Mouse (Mus musculus): ENCODE data around the gene Ehbp1. TPM values are rescaled to one million over a fixed set of nuclear protein-coding genes. Genes with fewer than 3 reads are reported as not detected.

Gene Ehbp1
- total RNA-seq, 2 experiments from 2014 or later: 55.0 to 57.8 TPM

DNA sequence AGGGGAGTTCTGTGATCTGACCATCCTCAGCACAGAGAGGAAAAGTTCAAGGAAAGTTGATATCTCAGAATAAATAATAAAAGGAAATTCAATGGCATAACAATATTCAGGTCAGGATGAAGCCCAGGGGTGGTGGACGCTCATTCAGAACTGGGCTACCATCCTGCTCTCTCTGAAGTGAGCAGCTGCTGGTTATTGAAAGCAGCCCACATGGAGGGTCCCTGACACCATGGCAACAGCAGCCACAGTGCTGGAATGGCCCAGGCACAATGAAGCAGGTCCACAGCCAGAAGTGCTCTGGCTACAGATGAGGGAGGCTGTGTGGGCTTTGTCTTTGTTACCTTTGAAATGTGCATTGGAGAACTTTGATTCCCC is 6.4 kb upstream of the Ehbp1 start:
- intact Hi-C loops (cut with DNase I): no loop called here
- peak in 1 of 2 experiments; percentile 21 for DNase-seq (ENCODE audit: extremely low spot score in 1 of 2, low spot score in 2 of 2)
- no peak for TF ChIP-seq CTCF (IDR thresholded peaks at IDR 0.05)
- no peak overlapping the region for H3K4me3 ChIP-seq
- H3K27ac ChIP-seq: no peak overlapping the region

DNA sequence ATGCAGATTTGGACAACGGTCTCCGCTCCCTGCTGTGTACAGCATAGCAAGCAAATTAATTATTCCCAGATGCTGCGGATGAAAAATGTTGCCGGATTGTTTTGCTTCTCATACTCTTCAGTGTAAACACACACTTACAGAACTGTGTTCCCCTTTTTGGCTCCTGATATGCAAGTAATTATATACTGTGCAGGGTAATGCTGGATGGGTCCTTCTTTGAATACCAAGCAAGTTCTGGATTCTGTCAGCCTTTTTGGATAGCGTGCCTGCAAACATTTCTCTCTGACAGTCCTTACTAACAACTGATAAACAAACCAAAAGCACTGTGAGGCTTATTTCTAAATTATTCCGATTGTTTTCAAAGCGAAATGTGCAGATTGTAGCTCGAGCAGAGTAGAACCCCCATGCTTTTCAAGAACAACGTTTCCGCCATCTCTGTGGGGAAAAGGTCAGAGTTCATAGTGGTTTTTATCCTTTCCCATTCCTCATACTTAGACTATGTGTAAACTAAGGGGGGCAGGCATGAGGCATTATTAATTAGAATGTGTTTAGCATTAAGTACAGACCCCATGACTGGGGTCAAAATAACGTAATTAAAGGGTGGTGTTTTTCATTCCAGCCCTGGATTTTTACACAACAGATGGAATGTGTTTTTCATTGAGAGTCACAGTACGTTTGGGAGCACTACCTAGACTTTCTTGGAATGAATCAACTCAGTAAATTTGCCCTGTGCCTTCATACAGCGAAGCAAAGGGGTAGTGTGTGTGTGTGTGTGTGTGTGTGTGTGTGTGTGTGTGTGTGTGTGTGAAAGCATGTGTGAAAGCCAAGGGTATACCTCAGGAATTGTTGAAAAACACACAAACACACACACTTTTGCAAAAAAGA is 5.8 kb upstream of the Ehbp1 start:
- no peak for TF ChIP-seq CTCF (IDR thresholded peaks at IDR 0.05)
- intact Hi-C loops (cut with DNase I): no loop called here
- no peak for DNase-seq (ENCODE audit: extremely low spot score in 1 of 2, low spot score in 2 of 2)
- Histone ChIP-seq H3K4me3 (no peak overlapping the region), H3K27ac (peak overlapping the region; percentile 2; the same call in 1 of the 2 replicates)

DNA sequence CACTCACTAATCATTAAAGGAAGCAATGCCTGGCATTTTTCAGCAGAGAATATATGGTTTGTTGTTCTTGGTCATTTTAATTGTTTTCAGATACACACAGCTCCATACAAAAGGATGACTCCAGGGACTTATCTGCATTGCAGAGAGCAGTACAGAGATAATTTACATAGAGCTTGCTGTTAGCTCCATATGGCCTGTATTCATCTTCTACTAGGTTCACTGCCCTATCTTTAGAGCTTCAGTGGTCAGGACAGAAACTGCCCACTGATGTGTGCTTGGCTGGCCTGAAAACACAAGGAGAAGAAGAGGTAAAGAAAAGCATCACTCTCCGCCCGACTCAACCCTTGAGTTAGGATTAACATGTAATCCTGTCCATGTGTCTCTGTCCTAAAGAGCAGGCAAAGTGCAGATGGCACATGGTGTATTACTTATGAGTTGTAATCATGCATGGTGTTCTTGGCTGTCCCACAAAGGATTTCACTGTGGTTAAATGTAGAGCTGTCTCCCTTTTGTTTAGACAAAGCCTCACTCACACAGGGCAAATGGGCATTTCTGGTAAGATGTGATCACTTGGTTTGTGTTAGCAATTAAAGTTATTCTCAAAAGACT is 14.7 kb downstream of the Ehbp1 start:
- Histone ChIP-seq H3K4me3 (no peak overlapping the region), H3K27ac (no peak overlapping the region)
- no peak for DNase-seq (ENCODE audit: extremely low spot score in 1 of 2, low spot score in 2 of 2)
- no peak for TF ChIP-seq CTCF (IDR thresholded peaks at IDR 0.05)
- intact Hi-C loops (cut with DNase I): no loop called here

DNA sequence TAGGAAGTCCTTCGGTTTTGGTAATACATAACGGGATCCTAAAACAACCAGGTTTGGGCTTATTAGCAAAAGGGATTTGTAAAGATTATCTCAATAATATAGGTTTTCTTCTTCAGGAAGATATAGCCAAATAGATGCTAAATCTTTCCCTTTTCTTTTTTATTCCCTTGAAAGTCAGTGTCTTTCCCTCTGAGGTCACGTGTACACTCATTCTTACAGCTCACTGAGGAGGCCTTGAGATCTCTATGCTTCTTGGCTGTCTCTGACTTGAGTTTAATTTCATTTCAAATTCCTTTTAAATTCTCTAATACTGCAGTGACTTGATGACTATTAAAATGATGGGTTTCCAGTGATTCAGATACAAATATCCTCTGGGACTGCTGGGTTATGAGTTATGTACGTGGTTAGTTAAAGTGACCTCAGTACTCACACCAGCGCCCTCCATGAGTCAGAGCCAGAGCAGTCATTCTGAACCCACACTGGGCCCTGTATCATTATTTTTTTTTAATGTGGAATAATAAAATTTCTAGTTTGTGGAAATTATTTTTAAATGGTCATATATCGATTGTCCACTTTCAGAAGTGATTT is 24.2 kb downstream of the Ehbp1 start:
- no peak for DNase-seq (ENCODE audit: extremely low spot score in 1 of 2, low spot score in 2 of 2)
- H3K4me3 ChIP-seq: no peak overlapping the region
- no peak for TF ChIP-seq CTCF (IDR thresholded peaks at IDR 0.05)
- intact Hi-C loops (cut with DNase I): no loop called here
- no peak overlapping the region for H3K27ac ChIP-seq

DNA sequence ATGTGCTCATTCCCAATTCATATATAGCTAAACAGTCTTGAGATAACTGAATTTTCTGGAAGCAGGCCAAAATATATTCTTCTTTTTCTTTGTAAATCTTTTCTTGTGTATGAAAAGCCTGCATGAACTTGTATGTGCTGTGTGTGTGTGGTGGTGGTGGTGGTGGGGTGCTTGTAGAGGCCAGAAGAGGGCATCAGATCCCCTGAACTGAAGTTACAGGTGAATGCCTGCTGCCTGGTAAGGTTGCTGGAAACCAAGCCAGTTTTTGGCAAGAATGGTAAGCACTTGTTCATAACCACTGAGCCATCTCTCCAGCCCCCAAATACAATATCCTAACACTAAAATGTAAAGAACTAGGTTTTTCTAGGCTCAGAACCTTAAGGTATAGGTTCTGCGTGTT is 26.3 kb downstream of the Ehbp1 start:
- Histone ChIP-seq H3K4me3 (no peak overlapping the region), H3K27ac (no peak overlapping the region)
- no peak for DNase-seq (ENCODE audit: extremely low spot score in 1 of 2, low spot score in 2 of 2)
- no peak; the same call in 1 of the 2 replicates for TF ChIP-seq CTCF (IDR thresholded peaks at IDR 0.05)
- intact Hi-C loops (cut with DNase I): no loop called here

DNA sequence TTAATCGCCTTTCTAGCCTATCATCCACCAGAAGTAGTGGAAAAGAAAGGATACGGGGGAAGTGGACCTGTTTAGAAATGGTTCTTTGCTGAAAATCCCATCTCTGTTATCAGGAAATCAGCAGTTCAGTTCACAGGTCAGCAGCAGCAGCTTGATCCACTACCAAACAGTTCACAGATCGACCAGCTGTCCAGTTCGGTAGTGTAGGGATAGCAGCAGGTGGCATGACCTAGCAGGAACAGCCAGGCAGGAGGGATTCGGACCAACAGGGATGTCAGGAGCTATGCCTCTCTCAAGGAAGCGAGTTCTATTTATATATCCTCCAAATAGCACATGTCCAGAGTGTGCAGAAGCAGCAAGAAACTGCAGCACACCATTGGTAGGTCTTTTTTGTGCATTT is 40.9 kb downstream of the Ehbp1 start:
- no peak for DNase-seq (ENCODE audit: extremely low spot score in 1 of 2, low spot score in 2 of 2)
- intact Hi-C loops (cut with DNase I): no loop called here
- no peak for TF ChIP-seq CTCF (IDR thresholded peaks at IDR 0.05)
- no peak overlapping the region for H3K4me3 ChIP-seq
- H3K27ac ChIP-seq: no peak overlapping the region

DNA sequence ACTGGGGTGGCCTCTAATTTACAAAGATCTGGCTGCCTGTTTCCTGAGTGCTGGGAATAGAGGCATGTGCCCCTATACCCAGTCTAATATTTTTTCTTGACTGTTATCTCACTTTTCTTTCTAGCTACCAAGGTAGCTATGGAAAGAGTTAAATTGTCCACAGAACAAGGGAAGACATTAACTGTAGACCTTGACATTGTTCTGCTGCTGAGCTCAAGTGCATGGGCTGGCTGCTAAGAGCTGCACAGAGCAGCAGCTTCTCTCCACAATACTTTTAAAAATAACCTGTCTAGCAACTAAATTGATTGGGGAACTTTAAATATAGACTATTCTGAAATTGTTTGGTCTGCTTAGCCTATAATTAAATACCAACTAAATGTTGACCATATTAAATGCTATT is 52.9 kb downstream of the Ehbp1 start:
- no peak for TF ChIP-seq CTCF (IDR thresholded peaks at IDR 0.05)
- Histone ChIP-seq H3K27ac (no peak overlapping the region), H3K4me3 (no peak overlapping the region)
- DNase-seq (ENCODE audit: extremely low spot score in 1 of 2, low spot score in 2 of 2): no peak
- intact Hi-C loops (cut with DNase I): loop anchor here (5.0 kb wide), 5 partner anchors 63 to 683 kb away; partner anchors contain the start of gene Zrsr1

DNA sequence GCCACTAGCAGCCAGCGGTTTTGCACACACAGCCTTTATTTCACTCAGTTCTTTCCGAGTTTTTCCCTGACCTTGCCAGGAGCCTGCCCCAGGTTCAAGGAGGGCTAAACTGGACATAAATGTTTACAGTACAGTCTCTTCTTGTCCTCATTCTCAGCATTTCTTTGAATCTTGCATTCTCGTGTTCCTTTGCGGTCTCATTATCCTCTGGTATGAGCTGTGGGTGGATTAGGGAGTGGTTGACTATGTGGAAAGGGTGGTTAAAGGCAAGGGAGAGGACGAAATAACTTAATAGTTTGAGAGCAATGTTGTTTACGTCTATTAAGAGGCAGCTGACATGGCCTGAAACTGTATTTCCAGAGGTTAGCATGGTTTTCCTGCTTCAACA is 54.6 kb downstream of the Ehbp1 start:
- DNase-seq (ENCODE audit: extremely low spot score in 1 of 2, low spot score in 2 of 2): no peak

DNA sequence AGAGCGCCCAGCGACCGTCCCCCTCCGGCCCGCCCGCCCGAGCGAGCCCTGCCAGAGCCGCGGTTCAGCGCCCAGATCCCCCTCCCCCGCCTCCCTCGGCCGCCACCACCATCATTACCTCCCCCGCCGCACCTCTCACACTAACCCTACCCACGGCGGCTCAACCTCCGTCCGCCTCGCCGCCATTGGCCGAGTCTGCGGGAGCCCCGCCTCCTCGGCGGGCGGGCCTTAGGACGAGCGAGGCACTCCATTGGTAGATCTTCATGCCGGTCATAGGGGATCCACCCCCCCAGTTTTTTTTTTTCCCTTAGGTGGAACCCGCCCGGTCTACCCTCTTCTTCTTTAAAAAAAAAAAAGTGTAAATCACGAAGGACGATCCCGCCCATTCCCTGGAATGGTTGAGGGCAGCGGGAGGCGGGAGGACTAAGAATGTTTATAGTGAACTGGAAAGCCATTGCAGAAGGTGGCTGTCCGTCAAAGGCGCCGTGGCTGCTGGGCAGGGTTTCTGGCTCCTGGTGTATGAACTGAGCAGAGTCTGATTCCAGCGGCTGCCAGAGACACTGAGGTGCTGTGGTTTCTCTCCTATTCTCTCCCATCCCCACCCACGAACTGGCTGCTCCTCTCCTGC is 55.1 kb downstream of the Ehbp1 start:
- intact Hi-C loops (cut with DNase I): loop anchor here (2.0 to 5.0 kb wide), 7 partner anchors 65 to 685 kb away; partner anchors contain the start of genes Tmem17 and Zrsr1
- H3K4me3 ChIP-seq: peak overlapping the region; percentile 88

More for the DNA sequence above, 54.6 kb downstream of the Ehbp1 start:
- TF ChIP-seq CTCF (IDR thresholded peaks at IDR 0.05): no peak
- peak overlapping the region; percentile 88 for H3K4me3 ChIP-seq
- intact Hi-C loops (cut with DNase I): loop anchor here (2.0 to 5.0 kb wide), 7 partner anchors 65 to 685 kb away; partner anchors contain the start of genes Tmem17 and Zrsr1
- H3K27ac ChIP-seq: peak overlapping the region; percentile 96

DNA sequence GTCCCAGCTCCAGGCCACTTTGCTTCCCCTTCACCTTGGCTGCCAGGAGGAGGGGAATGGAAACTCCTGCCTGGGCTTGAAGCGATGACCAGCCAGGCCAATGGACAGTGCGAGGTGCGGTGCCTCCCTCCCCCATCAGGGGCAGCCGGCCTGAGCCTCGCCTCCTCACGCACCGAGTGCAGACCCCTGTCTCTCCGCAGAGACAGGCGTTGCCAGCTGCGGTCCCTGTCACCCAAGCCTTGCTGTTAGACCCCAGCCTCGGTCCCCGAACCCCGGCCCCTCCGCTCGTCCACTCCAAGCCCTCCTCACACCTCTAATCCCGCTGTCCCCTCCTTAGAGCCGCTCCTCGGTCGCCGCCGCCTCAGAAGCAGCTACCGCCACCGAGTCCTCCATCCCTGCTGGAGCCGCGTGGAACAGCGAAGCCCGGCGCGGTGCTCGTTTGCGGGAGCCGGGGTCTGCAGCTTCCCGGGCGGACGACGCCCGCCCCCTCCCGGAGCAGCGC is 55.7 kb downstream of the Ehbp1 start:
- peak overlapping the region; percentile 95 for H3K27ac ChIP-seq
- H3K4me3 ChIP-seq: peak overlapping the region; percentile 88
- DNase-seq (ENCODE audit: extremely low spot score in 1 of 2, low spot score in 2 of 2): peak in 1 of 2 experiments; percentile 45
- intact Hi-C loops (cut with DNase I): loop anchor here (2.0 to 5.0 kb wide), 7 partner anchors 66 to 686 kb away; partner anchors contain the start of genes Tmem17 and Zrsr1
- TF ChIP-seq CTCF (IDR thresholded peaks at IDR 0.05): peak; percentile 8

More for the DNA sequence above, 55.1 kb downstream of the Ehbp1 start:
- H3K27ac ChIP-seq: peak overlapping the region; percentile 96
- TF ChIP-seq CTCF (IDR thresholded peaks at IDR 0.05): no peak
- peak; percentile 97 to 98 for DNase-seq (ENCODE audit: extremely low spot score in 1 of 2, low spot score in 2 of 2)

DNA sequence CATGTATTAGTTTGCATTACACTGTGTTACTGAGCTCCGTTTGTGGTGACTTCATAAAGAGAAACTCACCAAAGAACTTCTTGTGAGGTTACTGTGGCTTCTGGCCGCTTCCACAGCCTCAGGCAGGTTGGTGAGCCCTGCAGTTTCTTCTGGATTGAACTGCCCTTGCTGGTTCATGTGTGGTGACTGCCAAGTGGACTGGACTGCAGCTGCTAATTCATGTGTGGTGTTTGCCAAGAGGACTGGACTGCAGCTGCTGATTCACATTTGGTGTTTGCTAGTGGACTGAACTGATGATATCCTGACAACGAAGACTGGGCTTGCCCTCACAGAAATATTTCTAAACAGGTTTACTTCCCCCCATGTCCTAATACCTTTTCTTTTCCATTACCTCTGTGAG is 65.4 kb downstream of the Ehbp1 start:
- intact Hi-C loops (cut with DNase I): no loop called here
- Histone ChIP-seq H3K27ac (no peak overlapping the region), H3K4me3 (no peak overlapping the region)
- TF ChIP-seq CTCF (IDR thresholded peaks at IDR 0.05): no peak
- DNase-seq (ENCODE audit: extremely low spot score in 1 of 2, low spot score in 2 of 2): no peak

Measured in left cerebral cortex, adult 2 months (tissue).